Mouse (Mus musculus) thymus, postnatal 0 days (tissue): ENCODE data around the gene Gm7029. TPM values are rescaled to one million over a fixed set of nuclear protein-coding genes. Genes with fewer than 3 reads are reported as not detected.
"Not testable (repeated sequence)": the region's sequence is repeated elsewhere in the genome, so short reads cannot be mapped to it uniquely, and the experiment has no call there.

Source experiments
- DNase-seq: peaks from one replicate; pipeline ENCODE4 v3.0.0-alpha.2; 2015; ENCODE audit warnings: low spot score
- polyA plus RNA-seq: library from polyadenylated mRNA; unstranded; fragments of >200 nt; fragmentation: Nextera tagmentation; extraction: Ambion mirVana; gene quantifications from 2 replicates; pipeline ENCODE4 v1.2.1, GENCODE M21; 2015

The Gm7029 gene
- not detected in 2 replicates for polyA plus RNA-seq

- not testable (repeated sequence) for DNase-seq
Measured at GRCm38 (mm10) chr17:33873537-33873936, at the start of gene Gm7029. Gm7029 (plus strand) TSS chr17:33873837.

- DNase-seq, result peak; percentile 98
Measured at GRCm38 (mm10) chr17:33824084-33824996, 49.3 kb upstream of the Gm7029 start, which contains the start of the genes Rps28 and Ndufa7. Rps28 (minus strand) TSS chr17:33824562. Ndufa7 (plus strand) TSS chr17:33824572.

GRCm38 (mm10) chr17:33824997-33825330, 48.7 kb upstream of the Gm7029 start:
- DNase-seq, result not testable (repeated sequence)

- DNase-seq, result no peak
Measured at GRCm38 (mm10) chr17:33825462-33825861, 48.2 kb upstream of the Gm7029 start.

- peak; percentile 82 for DNase-seq
Measured at GRCm38 (mm10) chr17:33826850-33827249, 46.8 kb upstream of the Gm7029 start.

GRCm38 (mm10) chr17:33828892-33829291, 44.7 kb upstream of the Gm7029 start:
- no peak for DNase-seq

- no peak for DNase-seq
Measured at GRCm38 (mm10) chr17:33829561-33829960, 44.1 kb upstream of the Gm7029 start.

GRCm38 (mm10) chr17:33842966-33843795, 30.5 kb upstream of the Gm7029 start, which contains the start of gene Cd320:
Cd320 (plus strand) TSS chr17:33843091.
- peak; percentile 91 for DNase-seq

GRCm38 (mm10) chr17:33844196-33844595, 29.4 kb upstream of the Gm7029 start:
- no peak for DNase-seq

GRCm38 (mm10) chr17:33848139-33848538, 25.5 kb upstream of the Gm7029 start:
- DNase-seq, result no peak

- DNase-seq, result no peak
Measured at GRCm38 (mm10) chr17:33851331-33851730, 22.3 kb upstream of the Gm7029 start.

- no peak for DNase-seq
Measured at GRCm38 (mm10) chr17:33857816-33858215, 15.8 kb upstream of the Gm7029 start.

GRCm38 (mm10) chr17:33865330-33866030, 8.2 kb upstream of the Gm7029 start:
- peak; percentile 83 for DNase-seq

GRCm38 (mm10) chr17:33874411-33874810, 774 bp downstream of the Gm7029 start:
- no peak for DNase-seq

GRCm38 (mm10) chr17:33875797-33876196, 2.2 kb downstream of the Gm7029 start:
- not testable (repeated sequence) for DNase-seq

- not testable (repeated sequence) for DNase-seq
Measured at GRCm38 (mm10) chr17:33884320-33884719, 10.7 kb downstream of the Gm7029 start.

- DNase-seq, result not testable (repeated sequence)
Measured at GRCm38 (mm10) chr17:33887802-33888201, 14.2 kb downstream of the Gm7029 start.

GRCm38 (mm10) chr17:33888230-33888629, 14.6 kb downstream of the Gm7029 start:
- DNase-seq, result not testable (repeated sequence)

- DNase-seq, result peak; percentile 2
Measured at GRCm38 (mm10) chr17:33889941-33890532, 16.4 kb downstream of the Gm7029 start.

GRCm38 (mm10) chr17:33890533-33891059, 17.0 kb downstream of the Gm7029 start, which contains the start of gene Kifc1:
Kifc1 (minus strand) TSS chr17:33890661.
- peak; percentile 100 for DNase-seq
